Mouse (Mus musculus) liver, adult 2 months (tissue): ENCODE results near the gene Gm525. TPM values are rescaled to one million over a fixed set of nuclear protein-coding genes. Genes with fewer than 3 reads are reported as not detected.

Experiments
- DNase-seq: peaks from one replicate; pipeline ENCODE4 v3.0.0-alpha.2; 2011; ENCODE audit warnings: low read depth, low spot score; ENCODE audit errors: extremely low read depth
- H3K27ac ChIP-seq: fragments of 200-500 bp; replicated peaks from 2 replicates; pipeline ENCODE4 v1.5.1; 2012; ENCODE audit warnings: low read depth, mild to moderate bottlenecking, control low read depth, inconsistent platforms, low read length; ENCODE audit not compliant: insufficient read depth
- H3K27me3 ChIP-seq: fragments of 200-500 bp; 2 replicates; pipeline ENCODE4 v1.6.1; 2012; ENCODE audit warnings: mild to moderate bottlenecking, moderate library complexity, low read length, inconsistent platforms; ENCODE audit not compliant: control insufficient read depth, insufficient read depth
- H3K36me3 ChIP-seq: fragments of 200-500 bp; 2 replicates; pipeline ENCODE4 v1.6.1; 2012; ENCODE audit warnings: low read length, inconsistent platforms; ENCODE audit not compliant: control insufficient read depth, insufficient read depth
- H3K4me1 ChIP-seq: fragments of 200-500 bp; 2 replicates; pipeline ENCODE4 v1.6.1; 2011; ENCODE audit warnings: low read length; ENCODE audit not compliant: control insufficient read depth, insufficient read depth
- H3K4me3 ChIP-seq: fragments of 200-500 bp; 2 replicates; pipeline ENCODE4 v1.5.1; 2011; ENCODE audit warnings: low read depth, mild to moderate bottlenecking, control low read depth, low read length, moderate library complexity; ENCODE audit not compliant: insufficient read depth
- H3K79me2 ChIP-seq: fragments of 200-500 bp; 2 replicates; pipeline ENCODE4 v1.6.1; 2012; ENCODE audit warnings: inconsistent platforms, mild to moderate bottlenecking, low read length, moderate library complexity; ENCODE audit not compliant: control insufficient read depth, insufficient read depth
- H3K9ac ChIP-seq: fragments of 200-500 bp; 2 replicates; pipeline ENCODE4 v1.6.1; 2012; ENCODE audit warnings: low read depth, mild to moderate bottlenecking, control low read depth, inconsistent platforms, low read length
- CTCF ChIP-seq: fragments of 200-500 bp; IDR thresholded peaks from 2 replicates; pipeline ENCODE4 v1.5.1; 2011; ENCODE audit warnings: low read depth, low read length, control low read depth
- POLR2A ChIP-seq: fragments of 200-500 bp; IDR thresholded peaks from 2 replicates; pipeline ENCODE4 v1.6.1; 2011; ENCODE audit warnings: low read length, control low read depth; ENCODE audit not compliant: insufficient read depth; ENCODE audit errors: extremely low read depth
- WGBS: fragments of 180-500 bp; shearing (Covaris S2); methylation state at CpG from one replicate; pipeline ENCODE4 v1.1.7; 2018; 5-methylcytosine and 5-hydroxymethylcytosine counted together
- polyA plus RNA-seq: library from polyadenylated mRNA; depleted of rRNA; stranded (reverse); fragments of >200 nt; gene quantifications from 2 replicates; pipeline ENCODE4 v1.2.3, GENCODE M21; 2012
- total RNA-seq: library from RNA; depleted of rRNA; stranded (reverse); fragments of >200 nt; gene quantifications from 2 replicates; pipeline ENCODE4 v1.2.3, GENCODE M21; 2014

Gene Gm525
- total and polyA plus RNA-seq, 2 experiments = not detected

- Histone ChIP-seq H3K27ac (peak overlapping the region; percentile 67; the same call in 1 of the 2 replicates), H3K4me3 (no peak overlapping the region), H3K4me1 (peaks cover 1% of the 10 kb centered on the region; the same call in 1 of the 2 replicates), H3K36me3 (no peaks in the 10 kb centered on the region), H3K27me3 (no peaks in the 10 kb centered on the region), H3K79me2 (no peaks in the 10 kb centered on the region), H3K9ac (no peak overlapping the region)
- WGBS = 66% methylated on average over 10 of the region's 10 CpGs
- DNase-seq = no peak
- TF ChIP-seq POLR2A (no peak), CTCF (no peak)
Measured at GRCm38 (mm10) chr11:89028871-89029405, 44.7 kb upstream of the Gm525 start.

GRCm38 (mm10) chr11:89030552-89030951, 43.1 kb upstream of the Gm525 start:
- Histone ChIP-seq H3K36me3 (no peaks in the 10 kb centered on the region), H3K4me1 (no peaks in the 10 kb centered on the region), H3K9ac (no peak overlapping the region), H3K27ac (no peak overlapping the region), H3K4me3 (no peak overlapping the region), H3K79me2 (no peaks in the 10 kb centered on the region), H3K27me3 (no peaks in the 10 kb centered on the region)
- 90% methylated on average over 6 of the region's 6 CpGs for WGBS
- no peak for DNase-seq
- no peak for TF ChIP-seq CTCF
- TF ChIP-seq POLR2A = no peak

GRCm38 (mm10) chr11:89031189-89031588, 42.5 kb upstream of the Gm525 start:
- no peak for TF ChIP-seq POLR2A
- no peak for TF ChIP-seq CTCF
- no peak for DNase-seq

GRCm38 (mm10) chr11:89034592-89034991, 39.0 kb upstream of the Gm525 start:
- Histone ChIP-seq H3K9ac (no peak overlapping the region), H3K27me3 (no peaks in the 10 kb centered on the region), H3K36me3 (no peaks in the 10 kb centered on the region), H3K27ac (no peak overlapping the region), H3K79me2 (no peaks in the 10 kb centered on the region), H3K4me1 (no peaks in the 10 kb centered on the region), H3K4me3 (no peak overlapping the region)
- no peak for DNase-seq
- TF ChIP-seq CTCF (peak; percentile 14; the same call in 1 of the 2 replicates), POLR2A (no peak)

More at GRCm38 (mm10) chr11:89031189-89031588, 42.5 kb upstream of the Gm525 start:
- Histone ChIP-seq H3K27me3 (no peaks in the 10 kb centered on the region), H3K4me3 (no peak overlapping the region), H3K4me1 (no peaks in the 10 kb centered on the region), H3K27ac (no peak overlapping the region), H3K9ac (no peak overlapping the region), H3K36me3 (no peaks in the 10 kb centered on the region), H3K79me2 (no peaks in the 10 kb centered on the region)
- 66% methylated on average over 1 of the region's 1 CpGs for WGBS

GRCm38 (mm10) chr11:89035552-89035951, 38.1 kb upstream of the Gm525 start:
- no peak overlapping the region for H3K9ac ChIP-seq
- H3K4me1 ChIP-seq = no peaks in the 10 kb centered on the region
- no peak for TF ChIP-seq CTCF
- no peak for TF ChIP-seq POLR2A
- peaks cover 2% of the 10 kb centered on the region; the same call in 1 of the 2 replicates for H3K36me3 ChIP-seq
- no peak for DNase-seq
- no peaks in the 10 kb centered on the region for H3K79me2 ChIP-seq
- H3K4me3 ChIP-seq = no peak overlapping the region
- WGBS = 31% methylated on average over 3 of the region's 3 CpGs
- H3K27ac ChIP-seq = no peak overlapping the region
- no peaks in the 10 kb centered on the region for H3K27me3 ChIP-seq

- Histone ChIP-seq H3K27me3 (no peaks in the 10 kb centered on the region), H3K36me3 (peaks cover 2% of the 10 kb centered on the region; the same call in 1 of the 2 replicates), H3K79me2 (no peaks in the 10 kb centered on the region), H3K27ac (no peak overlapping the region), H3K4me1 (no peaks in the 10 kb centered on the region), H3K4me3 (no peak overlapping the region), H3K9ac (no peak overlapping the region)
- DNase-seq = no peak
- TF ChIP-seq POLR2A = no peak
- no peak for TF ChIP-seq CTCF
- WGBS = 94% methylated on average over 6 of the region's 6 CpGs
Measured at GRCm38 (mm10) chr11:89038496-89038895, 35.1 kb upstream of the Gm525 start.
